Mouse (Mus musculus) cerebellum, adult 18-20 months (tissue): ENCODE results near the gene Tmem95.

Experiments
- DNase-seq, 2 experiments: peaks; one replicate each; pipeline ENCODE4 v3.0.0; 2021

Tmem95 gene

DNA sequence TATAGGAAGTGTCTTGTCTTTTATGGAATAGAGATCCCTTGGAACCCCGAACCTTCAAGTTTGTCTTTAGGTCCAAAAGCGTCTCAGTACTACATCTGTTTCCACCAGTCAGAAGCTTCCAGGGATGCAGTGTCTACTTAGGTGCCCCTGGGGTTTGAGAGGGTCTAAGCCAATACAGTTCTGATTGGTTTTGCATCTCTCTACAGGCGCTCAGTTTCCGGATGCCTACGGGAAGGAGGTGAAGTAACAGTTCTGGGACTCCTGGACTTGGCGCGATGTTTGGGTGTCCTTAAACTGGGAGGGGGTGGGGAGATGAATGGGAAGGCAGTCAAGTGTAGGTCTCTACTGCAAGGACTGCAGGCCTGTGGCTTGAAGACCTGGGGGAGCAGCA lies 39.1 kb downstream of the Tmem95 start:
- peak in 1 of 2 experiments; percentile 33 for DNase-seq

DNA sequence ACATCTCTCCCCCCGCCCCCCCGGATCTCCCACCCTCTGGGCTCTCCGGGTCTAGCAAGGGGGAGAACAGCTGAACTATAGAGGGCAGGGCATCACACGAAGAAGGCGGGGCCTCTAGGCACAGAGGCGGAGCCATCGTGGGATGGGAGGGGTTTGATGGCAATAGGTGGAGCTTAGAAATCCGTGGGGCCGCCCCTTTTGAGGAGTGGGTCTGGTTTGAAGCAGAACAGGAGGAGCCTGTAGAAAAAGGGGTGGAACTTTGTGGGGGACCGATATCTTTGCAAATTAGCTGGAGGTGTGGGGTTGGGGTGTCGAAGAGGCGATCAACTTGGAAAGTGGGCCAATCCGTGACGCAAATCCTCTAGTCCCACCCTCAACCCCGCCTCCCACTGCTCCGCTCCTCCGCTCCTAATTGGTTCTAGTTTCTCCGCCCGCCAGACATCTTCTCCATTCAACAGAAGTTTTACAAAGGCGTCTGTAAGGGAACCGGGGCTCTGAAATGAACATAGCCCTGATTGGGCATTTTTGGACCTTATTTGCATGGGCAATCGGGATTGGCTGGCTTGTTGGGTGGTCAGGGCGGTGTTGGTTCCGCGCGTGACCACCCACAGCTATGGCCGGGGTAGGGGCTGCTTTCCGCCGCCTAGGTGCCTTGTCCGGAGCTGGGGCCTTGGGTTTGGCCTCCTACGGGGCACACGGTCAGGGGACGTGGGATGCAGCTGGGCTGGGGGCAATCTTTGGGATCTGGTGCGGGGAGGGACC lies 39.7 kb downstream of the Tmem95 start, which contains the start of gene Tmem256:
Gene Tmem256 (plus strand): TSS at position 563 of the 762 bp plus-strand sequence.
- peak; percentile 94 to 98 for DNase-seq

DNA sequence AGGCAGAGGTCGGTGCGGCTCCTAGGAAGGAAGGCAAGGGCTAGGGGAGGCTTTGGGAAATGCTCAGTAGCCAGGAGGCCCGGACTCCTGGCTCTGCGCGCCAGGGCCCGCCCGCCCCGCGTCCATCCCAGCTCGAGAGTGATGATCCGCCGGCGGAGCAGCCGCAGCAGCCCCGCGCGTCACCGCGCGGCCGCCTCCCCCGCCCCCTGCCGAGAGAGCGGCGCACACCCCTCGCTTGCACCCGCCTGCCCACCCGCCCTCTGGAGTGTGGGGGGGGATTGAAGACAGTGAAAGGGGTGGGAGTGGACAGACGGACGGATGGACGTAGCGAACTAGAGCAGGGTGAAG lies 40.2 kb downstream of the Tmem95 start, which contains the start of gene Nlgn2:
Gene Nlgn2 (minus strand): TSS at position 181 of the 348 bp plus-strand sequence.
- DNase-seq = peak in 1 of 2 experiments; percentile 86

DNA sequence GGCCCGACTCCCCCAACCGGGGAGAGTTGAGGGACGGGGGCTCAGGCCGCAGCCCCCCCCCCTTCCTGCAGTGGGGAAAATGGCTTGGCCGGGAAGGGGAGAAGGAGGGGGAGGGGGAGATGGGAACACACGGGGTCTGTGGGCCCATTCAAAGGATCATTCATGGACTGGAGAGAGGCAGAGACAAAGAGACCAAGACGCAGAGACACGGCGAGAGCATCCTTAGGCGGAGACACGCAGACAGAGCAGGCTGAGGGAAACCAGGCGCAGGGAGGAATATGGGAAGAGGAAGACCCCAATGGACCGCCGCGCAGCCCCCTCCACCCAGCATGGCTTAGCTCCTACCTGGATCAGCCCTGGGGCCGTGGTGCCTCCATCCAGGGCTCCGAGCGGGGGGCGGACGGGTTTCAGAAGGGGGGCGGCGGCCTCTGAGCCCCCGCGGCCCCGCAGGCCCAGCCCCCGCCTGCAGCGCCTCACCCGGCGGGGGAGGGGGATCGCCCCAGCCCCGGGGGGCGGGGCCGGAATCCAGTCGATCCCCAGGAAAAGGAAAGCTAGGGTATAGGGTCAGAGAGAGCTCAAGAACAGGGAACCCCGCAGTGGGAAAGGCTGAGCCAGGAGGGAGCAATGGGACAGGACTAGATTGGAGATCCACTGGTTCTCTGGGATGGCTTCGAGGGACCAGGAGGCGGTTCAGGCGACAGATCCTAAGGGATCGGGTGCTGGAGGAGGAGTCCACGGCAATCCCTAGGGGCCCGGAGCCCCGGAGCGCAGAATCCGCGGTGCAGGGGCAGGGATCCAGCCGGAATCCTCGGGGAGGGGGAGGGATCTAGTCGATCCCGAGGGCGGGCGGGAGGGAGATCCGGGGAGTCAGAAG lies 40.9 kb downstream of the Tmem95 start:
- peak; percentile 43 to 70 for DNase-seq

DNA sequence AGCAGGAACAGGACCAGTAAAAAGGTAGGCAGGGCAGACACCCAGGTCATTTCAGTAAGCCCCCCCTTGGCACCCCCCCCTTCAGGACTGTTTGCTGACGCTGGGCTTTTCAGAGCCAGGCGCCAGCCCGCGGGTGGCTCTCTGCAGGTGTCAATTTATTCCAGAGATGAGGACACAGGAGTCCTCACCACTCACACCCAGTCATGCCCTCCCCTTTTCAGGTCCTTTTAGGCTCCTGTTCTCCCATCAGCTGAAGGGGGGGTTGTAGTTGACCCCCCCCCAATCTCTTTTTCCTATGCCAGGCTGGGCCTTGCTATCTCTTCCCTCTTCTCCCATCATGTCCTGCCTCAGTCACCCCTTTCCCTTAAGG lies 41.9 kb downstream of the Tmem95 start:
- no peak for DNase-seq

DNA sequence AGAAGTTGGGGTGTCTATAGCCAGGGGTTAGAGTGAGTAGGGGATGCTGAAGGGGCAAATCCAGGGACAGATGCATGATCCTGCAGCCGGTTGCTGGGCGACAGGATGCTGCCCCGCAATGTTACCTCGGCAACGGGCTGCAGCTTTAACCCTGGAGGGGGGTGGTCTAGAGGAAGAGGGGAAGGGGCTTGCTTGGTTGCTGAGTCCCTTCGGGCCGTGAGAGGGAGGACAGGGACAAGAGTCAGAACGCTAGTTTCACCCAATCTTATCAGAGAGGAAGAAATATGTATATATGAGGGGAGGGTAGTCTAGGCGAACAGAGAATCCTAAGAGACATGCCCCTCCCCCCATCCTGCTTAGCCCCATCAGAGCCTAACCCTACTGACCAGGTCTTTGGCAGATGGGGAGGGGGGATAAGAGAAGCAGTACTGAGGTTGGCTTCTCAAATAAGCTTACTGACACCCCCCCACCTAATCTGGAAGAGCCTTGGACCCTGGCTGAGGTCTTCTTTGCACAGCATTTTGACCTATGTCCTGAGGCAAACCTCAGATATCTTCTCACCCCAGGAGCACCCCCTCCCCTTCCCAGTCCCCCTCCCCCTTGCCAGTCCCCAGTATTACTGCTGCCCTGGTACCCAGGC lies 42.4 kb downstream of the Tmem95 start:
- DNase-seq = no peak

DNA sequence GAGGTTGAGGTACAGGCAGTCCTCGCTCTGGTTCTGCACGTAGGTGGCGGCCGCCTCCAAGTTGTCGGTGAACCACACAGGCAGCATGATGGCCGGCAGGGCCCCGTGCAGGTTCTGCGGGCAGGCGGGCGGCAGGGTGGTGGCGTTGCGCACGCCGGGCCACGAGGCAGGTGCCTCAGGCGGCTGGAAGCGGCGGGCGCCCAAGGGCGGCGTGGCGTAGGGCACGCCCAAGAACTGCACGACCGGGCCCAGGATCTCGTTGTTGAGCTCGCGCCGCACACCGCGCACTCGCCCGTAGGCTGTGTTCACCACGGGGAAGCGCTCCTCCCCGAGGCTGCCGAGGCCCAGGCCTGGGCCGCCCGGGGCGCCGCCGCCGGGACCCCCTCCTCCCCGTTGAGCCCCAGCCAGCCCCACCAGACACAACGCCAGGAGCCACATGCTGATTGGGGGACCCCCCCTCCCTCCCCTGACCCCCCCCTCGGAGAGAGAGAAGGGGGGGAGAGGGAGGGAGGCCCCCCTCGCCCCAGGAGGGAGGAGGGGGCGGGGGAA lies 43.7 kb downstream of the Tmem95 start:
- peak; percentile 31 to 58 for DNase-seq

DNA sequence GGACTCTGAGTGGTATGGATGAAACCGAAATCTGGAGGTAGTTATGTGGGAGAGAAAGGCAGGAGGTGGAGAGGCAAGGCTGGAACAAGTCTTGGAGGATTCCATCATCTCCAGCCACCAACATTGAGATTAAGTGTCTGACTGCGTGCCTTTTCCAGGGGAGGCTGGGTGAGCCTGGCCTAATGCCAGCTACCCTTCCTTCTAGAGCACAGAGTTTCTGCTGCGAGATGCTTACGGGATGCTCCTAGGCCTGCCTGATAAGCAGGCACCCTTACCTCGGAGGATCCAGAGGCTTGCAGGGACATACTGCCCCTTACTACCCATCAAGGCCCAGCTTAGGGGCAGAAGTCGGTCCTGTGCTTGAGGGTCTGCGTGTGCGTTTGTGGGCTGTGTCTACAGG lies 44.3 kb downstream of the Tmem95 start:
- DNase-seq = no peak

DNA sequence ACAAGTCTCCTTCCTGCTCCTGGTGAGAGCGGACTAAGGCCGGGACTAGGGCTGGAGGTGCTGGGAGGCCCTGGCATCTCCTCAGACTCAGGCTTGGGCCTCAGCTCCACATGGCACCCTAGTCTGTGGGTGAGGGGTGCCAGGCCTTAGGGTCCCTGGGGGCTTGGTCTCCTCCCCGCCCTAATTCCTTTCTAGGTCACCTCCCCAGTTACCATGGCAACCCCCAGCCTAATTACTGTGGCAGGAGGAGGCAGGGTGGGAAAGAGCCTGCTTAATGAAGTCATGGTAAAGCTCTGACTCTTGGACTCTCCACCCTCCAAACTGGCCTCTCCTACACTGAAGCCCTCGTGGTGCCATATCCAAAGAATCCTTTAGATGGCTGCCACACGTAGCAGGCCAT lies 49.0 kb downstream of the Tmem95 start:
- no peak for DNase-seq
